Mouse (Mus musculus) C2C12 (cell line): ENCODE data around the gene Erg.

Experiments
- CTCF ChIP-seq: IDR thresholded peaks from one replicate; pipeline ENCODE4 v1.5.1; 2011; ENCODE audit not compliant: control insufficient read depth, insufficient read depth, insufficient read length
- FOSL1 ChIP-seq: IDR thresholded peaks from one replicate; pipeline ENCODE4 v1.8.0; 2011; ENCODE audit warnings: mild to moderate bottlenecking, low read length; ENCODE audit not compliant: poor library complexity, insufficient read depth, severe bottlenecking
- MAX ChIP-seq: IDR thresholded peaks from one replicate; pipeline ENCODE4 v1.6.1; 2011; ENCODE audit warnings: mild to moderate bottlenecking, control low read depth
- MYOD1 ChIP-seq: IDR thresholded peaks from one replicate; pipeline ENCODE4 v1.6.1; 2011; ENCODE audit warnings: low read depth; ENCODE audit not compliant: control insufficient read depth, insufficient read length
- MYOG ChIP-seq: IDR thresholded peaks from one replicate; pipeline ENCODE4 v1.6.1; 2011; ENCODE audit not compliant: control insufficient read depth, insufficient read length; ENCODE audit errors: extremely low read depth
- USF1 ChIP-seq: IDR thresholded peaks from one replicate; pipeline ENCODE4 v1.6.1; 2011; ENCODE audit warnings: low read depth, mild to moderate bottlenecking, control low read depth, moderate library complexity

- no peak for TF ChIP-seq CTCF
- TF ChIP-seq MYOG, result no peak
- no peak for TF ChIP-seq USF1
- TF ChIP-seq MAX, result no peak
- TF ChIP-seq MYOD1, result no peak
- TF ChIP-seq FOSL1, result no peak
These were observed 237.0 kb downstream of the Erg start for GRCm38 (mm10) chr16:95349344-95349743.
